In genomic region chr12:33313828-33314671, GRCm38 (mm10) we compare ENCODE assay signal across 8 mouse cellular contexts.
DNase-seq lines count a peak whose midpoint lies in the region; ATAC-seq and TF ChIP-seq lines count a peak whose summit lies in the region.

No protein-coding gene starts in this region.

- H3K9me3 ChIP-seq in erythroblast, embryonic 14.5 days (ENCODE audit: control insufficient read depth, low read length): peaks cover 3% of the 10 kb centered on the region; the same call in 1 of the 2 replicates
- no peaks in the 10 kb centered on the region for H3K9me3 ChIP-seq in heart, embryonic 12.5 days (replicated peaks)
- H3K9me3 ChIP-seq in kidney, embryonic 14.5 days (ENCODE audit: control insufficient read depth, low read length): no peaks in the 10 kb centered on the region
- no peaks in the 10 kb centered on the region for H3K9me3 ChIP-seq in limb, embryonic 14.5 days (ENCODE audit: control insufficient read depth, low read length)
- H3K9me3 ChIP-seq in midbrain, embryonic 15.5 days: no peaks in the 10 kb centered on the region

- 10% methylated on average over 14 of the region's 14 CpGs for WGBS in heart, embryonic 12.5 days
- 16% methylated on average over 14 of the region's 14 CpGs for WGBS in kidney, embryonic 14.5 days
- WGBS in limb, embryonic 14.5 days: 32% methylated on average over 14 of the region's 14 CpGs
- 35% methylated on average over 14 of the region's 14 CpGs for WGBS in midbrain, embryonic 15.5 days

- peak overlapping the region; percentile 53 for H3K27ac ChIP-seq in heart, embryonic 12.5 days (ENCODE audit: poor library complexity, severe bottlenecking)
- H3K27ac ChIP-seq in kidney, embryonic 14.5 days (ENCODE audit: low read depth, low read length): no peak overlapping the region
- no peak overlapping the region for H3K27ac ChIP-seq in limb, embryonic 14.5 days (replicated peaks; ENCODE audit: low read depth, low read length)
- peak overlapping the region; percentile 31; the same call in 1 of the 2 replicates for H3K27ac ChIP-seq in midbrain, embryonic 15.5 days

- H3K4me3 ChIP-seq in erythroblast, embryonic 14.5 days (replicated peaks): peak overlapping the region; percentile 69
- H3K4me3 ChIP-seq in heart, embryonic 12.5 days: peak overlapping the region; percentile 27
- H3K4me3 ChIP-seq in kidney, embryonic 14.5 days (ENCODE audit: low read length): no peak overlapping the region; the same call in 1 of the 2 replicates
- no peak overlapping the region for H3K4me3 ChIP-seq in limb, embryonic 14.5 days (replicated peaks; ENCODE audit: low read length)
- H3K4me3 ChIP-seq in midbrain, embryonic 15.5 days: no peak overlapping the region

- peak; percentile 89 for DNase-seq in 416B (ENCODE audit: low read depth)
- peak; percentile 95 for DNase-seq in brain, adult 2 months (ENCODE audit: low read depth, low spot score)
- peak; percentile 20 for DNase-seq in limb, embryonic 14.5 days (ENCODE audit: low spot score)
- peak; percentile 52 to 67 for DNase-seq in spleen, adult 18-20 months

- H3K4me1 ChIP-seq in erythroblast, embryonic 14.5 days (ENCODE audit: control insufficient read depth): peaks cover 71% of the 10 kb centered on the region
- H3K4me1 ChIP-seq in heart, embryonic 12.5 days (replicated peaks): peaks cover 41% of the 10 kb centered on the region
- peaks cover 9% of the 10 kb centered on the region; the same call in 1 of the 2 replicates for H3K4me1 ChIP-seq in kidney, embryonic 14.5 days (ENCODE audit: control insufficient read depth, insufficient read depth, low read length)
- H3K4me1 ChIP-seq in limb, embryonic 14.5 days (ENCODE audit: control insufficient read depth, insufficient read depth, low read length): peaks cover 4% of the 10 kb centered on the region; the same call in 1 of the 2 replicates
- peaks cover 8% of the 10 kb centered on the region for H3K4me1 ChIP-seq in midbrain, embryonic 15.5 days

- H3K36me3 ChIP-seq in erythroblast, embryonic 14.5 days (ENCODE audit: control insufficient read depth): peaks cover 25% of the 10 kb centered on the region
- no peaks in the 10 kb centered on the region for H3K36me3 ChIP-seq in heart, embryonic 12.5 days
- H3K36me3 ChIP-seq in kidney, embryonic 14.5 days (ENCODE audit: control insufficient read depth, insufficient read depth, low read length): no peaks in the 10 kb centered on the region
- no peaks in the 10 kb centered on the region for H3K36me3 ChIP-seq in limb, embryonic 14.5 days (ENCODE audit: control insufficient read depth, insufficient read depth, low read length)
- no peaks in the 10 kb centered on the region for H3K36me3 ChIP-seq in midbrain, embryonic 15.5 days (replicated peaks)

- peak overlapping the region; percentile 67 for H3K4me2 ChIP-seq in heart, embryonic 12.5 days
- peak overlapping the region; percentile 29; the same call in 1 of the 2 replicates for H3K4me2 ChIP-seq in kidney, embryonic 14.5 days (replicated peaks; ENCODE audit: low read depth, low read length)
- 0 out of 2 replicates have a peak overlapping the region, but pooled peaks have one; percentile 3 for H3K4me2 ChIP-seq in limb, embryonic 14.5 days (replicated peaks; ENCODE audit: low read depth, low read length, severe bottlenecking)
- H3K4me2 ChIP-seq in midbrain, embryonic 15.5 days: peak overlapping the region; percentile 20; the same call in 1 of the 2 replicates

- ATAC-seq in heart, embryonic 12.5 days (ENCODE audit: insufficient number of reproducible peaks, low FRiP score): peak; percentile 76
- ATAC-seq in kidney, embryonic 14.5 days (ENCODE audit: low FRiP score, low TSS enrichment): peak; percentile 45; the same call in 1 of the 2 replicates
- no peak for ATAC-seq in limb, embryonic 14.5 days (ENCODE audit: low FRiP score, low read depth)
- ATAC-seq in midbrain, embryonic 15.5 days (replicated peaks): peak; percentile 51

- TF ChIP-seq POLR2A in limb, embryonic 14.5 days (IDR thresholded peaks at IDR 0.05; ENCODE audit: borderline replicate concordance, extremely low read depth, insufficient read depth, insufficient read length): no peak

- no peaks in the 10 kb centered on the region for H3K27me3 ChIP-seq in erythroblast, embryonic 14.5 days (ENCODE audit: control insufficient read depth)
- no peaks in the 10 kb centered on the region for H3K27me3 ChIP-seq in heart, embryonic 12.5 days (replicated peaks)
- H3K27me3 ChIP-seq in kidney, embryonic 14.5 days (ENCODE audit: control insufficient read depth, insufficient read depth, low read length): no peaks in the 10 kb centered on the region
- no peaks in the 10 kb centered on the region for H3K27me3 ChIP-seq in limb, embryonic 14.5 days (ENCODE audit: control insufficient read depth, insufficient read depth, low read length)
- H3K27me3 ChIP-seq in midbrain, embryonic 15.5 days (replicated peaks): no peaks in the 10 kb centered on the region

- H3K9ac ChIP-seq in heart, embryonic 12.5 days: peak overlapping the region; percentile 56; the same call in 1 of the 2 replicates
- H3K9ac ChIP-seq in kidney, embryonic 14.5 days (ENCODE audit: low read depth, low read length): no peak overlapping the region
- H3K9ac ChIP-seq in limb, embryonic 14.5 days (ENCODE audit: low read depth, low read length, severe bottlenecking): no peak overlapping the region
- H3K9ac ChIP-seq in midbrain, embryonic 15.5 days: no peak overlapping the region

Comparison
In these comparisons a context has a peak if more than half of its experiments do, and no peak if none do; other contexts are left out.
1. DNase-seq: peak in every context shown above with its lines; median percentile 95 in brain, adult 2 months; 89 in 416B; 60 in spleen, adult 18-20 months; 20 in limb, embryonic 14.5 days.
2. H3K4me3 ChIP-seq: peak in erythroblast, embryonic 14.5 days (single experiment) and heart, embryonic 12.5 days (single experiment); none in kidney, embryonic 14.5 days (single experiment), limb, embryonic 14.5 days (single experiment) and midbrain, embryonic 15.5 days (single experiment).
3. H3K27ac ChIP-seq: peak in heart, embryonic 12.5 days (single experiment) and midbrain, embryonic 15.5 days (single experiment); none in kidney, embryonic 14.5 days (single experiment) and limb, embryonic 14.5 days (single experiment).
4. H3K4me2 ChIP-seq: peak in every context shown above with its lines; median percentile 67 in heart, embryonic 12.5 days; 29 in kidney, embryonic 14.5 days; 20 in midbrain, embryonic 15.5 days; 3 in limb, embryonic 14.5 days.